Mouse (Mus musculus) limb, embryonic 14.5 days (tissue): ENCODE results near the gene Dusp3. TPM values are rescaled to one million over a fixed set of nuclear protein-coding genes. Genes with fewer than 3 reads are reported as not detected.

Experiments used
- ATAC-seq: fragments of 200-750 bp; cut with Nextera tagmentation; 2 replicates; pipeline ENCODE4 v1.8.0; 2017; ENCODE audit warnings: low read depth, moderate number of reproducible peaks, moderate TSS enrichment; ENCODE audit not compliant: low FRiP score
- DNase-seq: peaks from one replicate; pipeline ENCODE4 v3.0.0-alpha.2; 2015; ENCODE audit warnings: low spot score
- H3K27ac ChIP-seq: fragments of 300-500 bp; sonication (generic); replicated peaks from 2 replicates; pipeline ENCODE4 v1.5.1; 2014; ENCODE audit warnings: low read depth, mild to moderate bottlenecking, low read length, moderate library complexity, mixed read lengths
- H3K27me3 ChIP-seq: fragments of 300-500 bp; sonication (generic); 2 replicates; pipeline ENCODE4 v1.6.1; 2014; ENCODE audit warnings: low read length, mixed read lengths; ENCODE audit not compliant: control insufficient read depth, insufficient read depth
- H3K36me3 ChIP-seq: fragments of 300-500 bp; sonication (generic); 2 replicates; pipeline ENCODE4 v1.6.1; 2014; ENCODE audit warnings: mild to moderate bottlenecking, low read length, moderate library complexity, mixed read lengths; ENCODE audit not compliant: control insufficient read depth, insufficient read depth
- H3K4me1 ChIP-seq: fragments of 300-500 bp; sonication (generic); 2 replicates; pipeline ENCODE4 v1.6.1; 2014; ENCODE audit warnings: antibody characterized with exemption, low read length, mixed read lengths; ENCODE audit not compliant: control insufficient read depth, insufficient read depth
- H3K4me2 ChIP-seq: fragments of 300-500 bp; sonication (generic); replicated peaks from 2 replicates; pipeline ENCODE4 v1.6.1; 2014; ENCODE audit warnings: low read depth, mild to moderate bottlenecking, low read length, moderate library complexity; ENCODE audit not compliant: severe bottlenecking
- H3K4me3 ChIP-seq: fragments of 300-500 bp; sonication (generic); replicated peaks from 2 replicates; pipeline ENCODE4 v1.5.1; 2014; ENCODE audit warnings: low read length
- H3K9ac ChIP-seq: fragments of 300-500 bp; sonication (generic); 2 replicates; pipeline ENCODE4 v1.6.1; 2014; ENCODE audit warnings: mild to moderate bottlenecking, low read depth, low read length, moderate library complexity; ENCODE audit not compliant: severe bottlenecking
- H3K9me3 ChIP-seq: fragments of 300-500 bp; sonication (generic); 2 replicates; pipeline ENCODE4 v1.6.1; 2016; ENCODE audit warnings: low read length; ENCODE audit not compliant: control insufficient read depth
- POLR2A ChIP-seq: fragments of 200-500 bp; IDR thresholded peaks from 2 replicates; pipeline ENCODE4 v1.8.0; 2012; ENCODE audit warnings: inconsistent platforms, mild to moderate bottlenecking, moderate library complexity, borderline replicate concordance; ENCODE audit not compliant: insufficient read depth, insufficient read length; ENCODE audit errors: extremely low read depth
- WGBS: fragments of 180-500 bp; shearing (Covaris S2); extraction: QIAGEN DNeasy Blood & Tissue Kit; methylation state at CpG from one replicate; pipeline ENCODE4 v1.1.7; 2014; 5-methylcytosine and 5-hydroxymethylcytosine counted together
- polyA plus RNA-seq, 2 experiments: library from polyadenylated mRNA; depleted of rRNA in 1 of 2; stranded (reverse) in 1 of 2; unstranded in 1 of 2; fragments of >200 nt; fragmentation: Nextera tagmentation in 1 of 2; extraction: Ambion mirVana in 1 of 2; gene quantifications; 2 replicates each; pipeline versions ENCODE4 v1.2.1 to v1.2.3; 2012 to 2014

Dusp3 gene
- polyA plus RNA-seq, 2 experiments = 20.1 to 23.6 TPM

DNA sequence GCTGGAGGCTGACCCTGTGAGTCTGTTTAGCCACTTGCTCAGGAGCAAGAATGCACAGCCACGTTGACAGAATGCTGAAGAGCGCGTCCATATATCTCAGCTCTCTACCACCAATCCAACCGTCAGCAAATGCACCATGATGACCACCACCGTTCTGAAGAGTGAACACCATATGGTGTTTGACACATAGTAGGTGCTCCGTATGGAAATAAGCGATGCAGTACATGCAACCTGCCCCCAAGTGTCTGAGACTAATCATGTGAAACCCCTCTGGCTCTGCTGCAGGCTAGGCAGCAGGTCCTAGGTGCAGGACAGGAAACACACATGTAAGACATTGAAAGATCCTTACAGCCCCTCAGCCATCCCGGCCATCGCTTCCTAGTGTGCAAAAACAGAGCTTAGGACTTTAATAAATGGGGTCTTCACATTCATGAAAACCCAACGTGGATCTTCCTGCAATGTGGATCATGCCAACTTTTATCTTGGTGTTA is 3.3 kb downstream of the Dusp3 start:
- Histone ChIP-seq H3K9me3 (no peaks in the 10 kb centered on the region), H3K9ac (no peak overlapping the region), H3K27ac (no peak overlapping the region), H3K27me3 (no peaks in the 10 kb centered on the region), H3K4me2 (peak overlapping the region; percentile 100; the same call in 1 of the 2 replicates), H3K4me1 (0 out of 2 replicates have a peak, but pooled peaks cover 10% of the 10 kb centered on the region), H3K4me3 (peak overlapping the region; percentile 68; the same call in 1 of the 2 replicates), H3K36me3 (0 out of 2 replicates have a peak, but pooled peaks cover 3% of the 10 kb centered on the region)
- no peak for ATAC-seq
- 68% methylated on average over 10 of the region's 10 CpGs for WGBS
- no peak for TF ChIP-seq POLR2A
- DNase-seq = no peak

DNA sequence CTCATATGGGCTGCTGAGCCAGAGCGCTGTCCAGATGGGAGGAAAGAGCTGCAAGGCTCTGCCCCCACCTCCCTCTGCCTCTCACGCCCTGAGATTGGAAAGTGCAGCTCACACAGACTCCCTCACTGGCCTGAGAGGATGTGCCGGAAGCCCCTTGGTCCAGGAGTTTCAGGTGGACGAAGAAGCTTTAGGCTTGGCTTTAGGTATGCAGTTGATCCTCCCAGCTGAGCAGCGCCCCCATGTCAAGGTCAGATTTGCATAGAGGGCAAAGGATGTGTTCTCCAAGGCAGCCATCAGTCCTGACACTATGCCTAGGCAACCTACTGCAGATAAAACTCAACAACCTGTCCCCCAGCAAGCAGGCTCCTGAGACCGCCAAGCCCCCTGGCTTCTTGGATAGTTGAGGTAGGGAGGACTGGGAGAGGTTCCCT is 3.8 kb downstream of the Dusp3 start:
- no peak for DNase-seq
- 55% methylated on average over 6 of the region's 6 CpGs for WGBS
- H3K9me3 ChIP-seq = no peaks in the 10 kb centered on the region
- no peak overlapping the region for H3K4me3 ChIP-seq
- no peak for TF ChIP-seq POLR2A
- H3K27me3 ChIP-seq = no peaks in the 10 kb centered on the region
- no peak overlapping the region for H3K9ac ChIP-seq
- 0 out of 2 replicates have a peak, but pooled peaks cover 10% of the 10 kb centered on the region for H3K4me1 ChIP-seq
- no peak for ATAC-seq
- no peak overlapping the region for H3K27ac ChIP-seq
- 0 out of 2 replicates have a peak, but pooled peaks cover 3% of the 10 kb centered on the region for H3K36me3 ChIP-seq
- no peak overlapping the region for H3K4me2 ChIP-seq

GRCm38 (mm10) chr11:101981850-101982249 is 5.0 kb downstream of the Dusp3 start:
- TF ChIP-seq POLR2A = no peak
- Histone ChIP-seq H3K4me3 (no peak overlapping the region), H3K9me3 (no peaks in the 10 kb centered on the region), H3K27me3 (no peaks in the 10 kb centered on the region), H3K4me2 (no peak overlapping the region), H3K27ac (no peak overlapping the region), H3K36me3 (0 out of 2 replicates have a peak, but pooled peaks cover 3% of the 10 kb centered on the region), H3K4me1 (0 out of 2 replicates have a peak, but pooled peaks cover 10% of the 10 kb centered on the region), H3K9ac (no peak overlapping the region)
- 82% methylated on average over 12 of the region's 12 CpGs for WGBS
- DNase-seq (no peak), ATAC-seq (no peak)

GRCm38 (mm10) chr11:101980603-101981157 is 6.1 kb downstream of the Dusp3 start:
- DNase-seq = no peak
- Histone ChIP-seq H3K4me3 (no peak overlapping the region), H3K27me3 (no peaks in the 10 kb centered on the region), H3K27ac (no peak overlapping the region), H3K9ac (no peak overlapping the region), H3K9me3 (no peaks in the 10 kb centered on the region), H3K36me3 (0 out of 2 replicates have a peak, but pooled peaks cover 3% of the 10 kb centered on the region), H3K4me2 (no peak overlapping the region), H3K4me1 (0 out of 2 replicates have a peak, but pooled peaks cover 5% of the 10 kb centered on the region)
- no peak for TF ChIP-seq POLR2A
- WGBS = 75% methylated on average over 9 of the region's 9 CpGs
- no peak for ATAC-seq

DNA sequence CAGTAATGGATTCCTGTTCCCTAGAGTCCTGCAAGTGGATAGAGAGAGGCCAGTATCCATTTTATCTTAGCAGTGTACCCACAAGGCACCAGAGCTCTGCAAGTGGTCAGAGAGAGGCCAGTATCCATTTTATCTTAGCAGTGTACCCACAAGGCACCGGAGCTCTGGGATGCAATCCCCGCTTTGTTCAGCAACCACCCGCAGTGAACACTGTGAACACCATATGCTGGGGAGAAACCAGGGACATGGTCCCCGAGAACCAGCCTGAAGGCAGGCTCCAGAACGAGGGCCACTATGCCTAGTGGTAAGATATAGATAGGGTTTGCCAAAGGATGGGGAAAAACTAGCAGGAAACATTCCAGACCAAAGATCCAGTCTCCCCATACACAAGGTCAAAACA is 7.7 kb downstream of the Dusp3 start:
- H3K27ac ChIP-seq = no peak overlapping the region
- H3K27me3 ChIP-seq = no peaks in the 10 kb centered on the region
- 0 out of 2 replicates have a peak, but pooled peaks cover 3% of the 10 kb centered on the region for H3K36me3 ChIP-seq
- 0 out of 2 replicates have a peak, but pooled peaks cover 5% of the 10 kb centered on the region for H3K4me1 ChIP-seq
- no peak for TF ChIP-seq POLR2A
- H3K9me3 ChIP-seq = no peaks in the 10 kb centered on the region
- H3K9ac ChIP-seq = no peak overlapping the region
- ATAC-seq (no peak), DNase-seq (no peak)
- 87% methylated on average over 5 of the region's 5 CpGs for WGBS
- H3K4me3 ChIP-seq = no peak overlapping the region
- no peak overlapping the region for H3K4me2 ChIP-seq
